Mouse (Mus musculus) gastrocnemius, adult 2 months (tissue): Measurements from ENCODE around the gene BC004004. TPM values are rescaled to one million over a fixed set of nuclear protein-coding genes. Genes with fewer than 3 reads are reported as not detected.
"Not testable (repeated sequence)": the region's sequence is repeated elsewhere in the genome, so short reads cannot be mapped to it uniquely, and the experiment has no call there.

Source experiments
- DNase-seq: peaks from one replicate; pipeline ENCODE4 v3.0.0; 2022
- H3K27ac ChIP-seq: fragments of 200-600 bp; 2 replicates; pipeline ENCODE4 v1.8.1; 2022; ENCODE audit warnings: mild to moderate bottlenecking
- H3K4me3 ChIP-seq: fragments of 200-600 bp; 2 replicates; pipeline ENCODE4 v1.8.1; 2022; ENCODE audit warnings: mild to moderate bottlenecking, moderate library complexity
- CTCF ChIP-seq: fragments of 200-600 bp; IDR thresholded peaks from 2 replicates; pipeline ENCODE4 v1.8.1; 2022; ENCODE audit warnings: antibody characterized with exemption, mild to moderate bottlenecking, moderate library complexity
- intact Hi-C: fragments of 180-260 bp; cut with DNase I; formaldehyde crosslinking; loops from one replicate; pipeline ENCODE4 v1.15.1; 2025
- total RNA-seq, 2 experiments: library from RNA; stranded (reverse); gene quantifications; 2 replicates each; pipeline ENCODE4 v1.2.3; 2021

Gene BC004004
- total RNA-seq, 2 experiments from 2014 or later = 110 to 121 TPM

- peak; percentile 68 for DNase-seq
- peak overlapping the region; percentile 88 for H3K27ac ChIP-seq
- TF ChIP-seq CTCF = no peak
Observed at GRCm38 (mm10) chr17:29339170-29339768, 70.7 kb downstream of the BC004004 start.

GRCm38 (mm10) chr17:29340406-29341261 is 72.0 kb downstream of the BC004004 start:
- H3K4me3 ChIP-seq = peak overlapping the region; percentile 60
- peak; percentile 78 for DNase-seq
- peak overlapping the region; percentile 88 for H3K27ac ChIP-seq
- no peak for TF ChIP-seq CTCF
- intact Hi-C loops = no loop called here

More at GRCm38 (mm10) chr17:29339170-29339768, 70.7 kb downstream of the BC004004 start:
- intact Hi-C loops = no loop called here
- peak overlapping the region; percentile 11; the same call in 1 of the 2 replicates for H3K4me3 ChIP-seq

DNA sequence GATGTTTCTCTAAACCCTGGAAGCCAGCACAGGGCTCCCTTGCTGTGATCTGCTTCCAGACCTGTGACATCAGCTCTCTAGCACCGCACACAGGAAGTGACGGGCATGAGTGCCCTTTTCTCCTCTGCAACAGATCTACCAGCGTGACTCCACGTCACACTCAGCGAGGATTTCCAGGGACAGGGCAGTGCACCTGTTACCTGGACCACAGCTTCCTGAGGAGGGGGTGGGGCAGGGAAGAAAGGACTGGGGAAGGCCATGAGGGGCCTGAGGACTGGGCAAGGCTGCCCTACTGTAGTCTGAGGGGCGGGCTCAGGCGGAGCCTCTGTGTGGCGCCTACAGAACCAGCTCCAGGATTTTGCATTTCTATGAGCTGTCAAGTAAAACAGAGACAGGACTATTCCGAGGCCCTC is 73.0 kb downstream of the BC004004 start:
- peak overlapping the region; percentile 60 for H3K4me3 ChIP-seq
- peak; percentile 10; the same call in 1 of the 2 replicates for TF ChIP-seq CTCF
- peak overlapping the region; percentile 88 for H3K27ac ChIP-seq
- DNase-seq = peak; percentile 76
- intact Hi-C loops = no loop called here

GRCm38 (mm10) chr17:29342010-29342910 is 73.7 kb downstream of the BC004004 start:
- no peak for TF ChIP-seq CTCF
- H3K4me3 ChIP-seq = peak overlapping the region; percentile 60
- DNase-seq = peak; percentile 81
- intact Hi-C loops = no loop called here
- H3K27ac ChIP-seq = peak overlapping the region; percentile 88

DNA sequence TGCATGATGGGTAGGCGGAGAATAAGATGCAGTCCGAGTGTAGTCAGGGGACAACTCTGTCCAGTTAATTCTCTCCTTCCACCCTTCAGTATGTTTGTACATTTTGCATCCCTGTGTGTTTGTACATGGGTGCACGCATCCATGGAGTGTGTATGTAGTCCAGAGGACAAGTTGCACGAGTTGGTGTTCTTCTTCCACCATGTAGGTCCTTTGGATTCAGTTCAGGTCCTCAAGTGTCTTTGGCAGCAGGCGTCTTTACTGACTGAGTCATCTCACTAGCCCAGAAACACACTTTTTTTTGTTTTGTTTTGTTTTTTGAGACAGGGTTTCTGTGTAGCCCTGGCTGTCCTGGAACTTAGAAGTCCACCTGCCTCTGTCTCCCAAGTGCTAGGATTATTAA is 74.7 kb downstream of the BC004004 start:
- Histone ChIP-seq H3K4me3 (no peak overlapping the region), H3K27ac (peak overlapping the region; percentile 88)
- peak; percentile 13 for DNase-seq
- no peak for TF ChIP-seq CTCF
- intact Hi-C loops = no loop called here

DNA sequence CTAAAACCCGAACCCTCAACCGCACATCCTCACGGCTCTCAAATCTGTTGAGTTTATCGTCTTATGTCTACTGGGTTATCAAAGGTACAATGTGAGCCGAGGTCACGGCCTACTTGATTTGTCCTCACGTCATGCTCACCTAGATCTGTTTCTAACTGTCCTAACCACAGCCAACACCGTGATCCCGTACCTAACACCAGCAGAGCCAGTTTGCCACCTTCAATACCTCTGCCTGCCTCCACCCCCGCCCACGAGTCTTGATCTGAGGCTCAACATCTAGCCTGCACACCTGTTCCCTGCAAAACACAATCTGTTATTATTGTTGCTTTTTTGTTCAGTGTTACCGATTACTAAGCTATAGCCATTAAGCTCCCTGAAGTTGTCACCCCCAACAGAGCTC is 76.7 kb downstream of the BC004004 start:
- intact Hi-C loops = no loop called here
- no peak for TF ChIP-seq CTCF
- Histone ChIP-seq H3K27ac (no peak overlapping the region), H3K4me3 (no peak overlapping the region)
- peak; percentile 8 for DNase-seq

DNA sequence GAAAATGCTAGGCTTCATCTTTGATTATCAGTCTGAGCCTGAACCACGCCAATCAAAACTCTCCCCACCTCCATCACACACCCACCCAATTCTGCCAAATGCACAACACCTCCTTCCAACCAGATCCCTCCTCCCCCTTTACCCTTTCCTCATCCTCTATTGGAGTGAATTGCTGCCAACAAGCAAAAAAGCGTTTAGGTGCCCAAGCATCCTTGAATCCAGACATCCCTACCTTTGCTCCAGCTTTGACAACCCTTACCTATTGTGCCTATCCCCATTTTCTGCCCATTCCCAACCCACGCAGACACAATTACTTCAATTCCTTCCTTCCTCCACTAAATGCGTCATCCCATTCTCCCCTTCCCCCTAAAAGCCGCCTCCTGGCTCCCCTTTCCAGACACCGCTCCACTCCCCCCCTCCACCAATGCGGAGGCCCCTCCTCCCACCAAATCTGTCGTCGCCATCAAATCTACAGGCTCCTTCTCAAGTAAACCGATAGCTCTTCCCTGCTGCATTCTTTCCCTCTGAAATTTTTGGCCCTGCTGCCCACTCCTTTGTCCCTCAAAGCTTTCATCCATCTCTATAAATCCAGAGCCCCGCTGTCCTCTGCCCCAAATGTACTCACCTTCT is 78.0 kb downstream of the BC004004 start:
- Histone ChIP-seq H3K27ac (peak overlapping the region; percentile 98), H3K4me3 (peak overlapping the region; percentile 88)
- TF ChIP-seq CTCF = no peak
- intact Hi-C loops = no loop called here
- peak; percentile 38 for DNase-seq

GRCm38 (mm10) chr17:29347126-29347644 is 78.6 kb downstream of the BC004004 start:
- intact Hi-C loops = no loop called here
- Histone ChIP-seq H3K27ac (peak overlapping the region; percentile 98), H3K4me3 (peak overlapping the region; percentile 88)
- TF ChIP-seq CTCF = no peak
- DNase-seq = no peak

DNA sequence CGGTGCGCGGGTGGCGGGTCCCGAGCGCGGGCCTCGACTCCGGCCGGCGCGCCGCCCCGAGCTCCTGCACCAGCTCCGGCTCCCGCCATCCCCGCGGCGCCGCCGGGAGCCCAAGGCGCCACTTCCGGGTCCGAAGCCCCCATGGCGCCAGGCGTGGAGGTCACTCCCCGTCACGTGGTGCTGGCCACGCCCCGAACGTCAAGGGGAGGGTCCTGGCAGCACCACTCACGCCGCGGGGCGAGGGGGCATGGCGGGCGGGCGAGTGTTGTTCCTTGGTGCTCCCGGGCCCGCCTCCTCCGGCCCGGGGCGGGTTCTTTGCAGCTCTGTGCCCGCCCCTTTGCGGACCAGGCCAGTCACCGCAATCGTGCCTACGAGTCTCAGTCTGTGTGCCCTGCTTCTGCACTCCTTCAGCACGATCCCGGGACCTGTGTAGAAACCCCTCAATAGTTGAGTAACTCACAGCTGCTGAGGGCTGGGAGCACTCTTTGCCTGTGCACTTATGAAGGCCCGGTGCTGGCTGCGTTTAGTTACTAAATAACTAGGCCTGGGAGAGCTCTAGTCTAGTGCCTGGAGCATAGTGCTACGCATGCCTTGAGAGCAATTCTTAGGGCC is 79.2 kb downstream of the BC004004 start, which contains the start of gene Mtch1:
Gene Mtch1 (minus strand): TSS at position 290 of the 612 bp plus-strand sequence.
- peak; percentile 100 for DNase-seq
- H3K4me3 ChIP-seq = peak within 1 kb of the TSS; percentile 88
- no peak for TF ChIP-seq CTCF
- peak within 1 kb of the TSS; percentile 98 for H3K27ac ChIP-seq
- intact Hi-C loops = no loop called here

DNA sequence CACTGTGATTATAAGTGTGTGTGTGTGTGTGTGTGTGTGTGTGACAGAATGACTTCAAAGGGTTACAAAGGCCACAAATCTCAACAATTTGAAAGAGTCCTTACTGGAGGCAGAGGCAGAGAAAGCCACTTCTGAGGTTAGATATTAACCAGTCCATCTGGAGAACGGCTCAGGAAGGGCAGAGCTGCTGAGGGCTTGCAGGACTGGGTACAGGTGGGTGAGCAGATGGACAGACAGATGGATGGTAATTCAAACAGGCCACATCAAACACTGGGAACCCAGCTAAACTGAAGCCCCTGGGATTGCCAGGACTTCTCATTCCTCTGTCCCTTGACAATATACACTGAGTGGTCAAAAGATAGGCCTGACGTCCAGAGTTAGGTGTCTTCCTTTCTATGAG is 80.4 kb downstream of the BC004004 start:
- TF ChIP-seq CTCF = no peak
- intact Hi-C loops = no loop called here
- Histone ChIP-seq H3K27ac (no peak overlapping the region), H3K4me3 (no peak overlapping the region)
- no peak for DNase-seq

DNA sequence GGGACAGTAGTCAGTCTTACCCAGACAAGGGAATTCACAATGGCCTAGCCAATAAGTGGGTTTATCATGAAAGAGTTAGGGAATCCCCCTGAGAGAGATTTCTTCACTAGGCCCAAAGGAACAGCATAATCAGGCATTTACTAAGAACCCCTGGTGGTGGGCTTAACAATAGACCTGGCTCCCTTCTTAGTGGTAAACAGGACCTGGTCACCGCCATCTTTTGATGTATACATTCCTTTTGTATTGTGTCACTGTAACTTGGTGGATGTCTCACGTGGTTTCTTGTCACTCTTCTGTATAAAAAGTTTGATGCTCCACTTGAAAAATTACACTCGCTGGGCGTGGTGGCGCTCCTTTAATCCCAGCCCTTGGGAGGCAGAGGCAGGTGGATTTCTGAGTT is 82.5 kb downstream of the BC004004 start:
- intact Hi-C loops, H3K4me3 ChIP-seq, H3K27ac ChIP-seq, DNase-seq: not testable (repeated sequence)
